Mouse (Mus musculus): ENCODE results near the gene 5330417H12Rik.

The 5330417H12Rik gene

DNA sequence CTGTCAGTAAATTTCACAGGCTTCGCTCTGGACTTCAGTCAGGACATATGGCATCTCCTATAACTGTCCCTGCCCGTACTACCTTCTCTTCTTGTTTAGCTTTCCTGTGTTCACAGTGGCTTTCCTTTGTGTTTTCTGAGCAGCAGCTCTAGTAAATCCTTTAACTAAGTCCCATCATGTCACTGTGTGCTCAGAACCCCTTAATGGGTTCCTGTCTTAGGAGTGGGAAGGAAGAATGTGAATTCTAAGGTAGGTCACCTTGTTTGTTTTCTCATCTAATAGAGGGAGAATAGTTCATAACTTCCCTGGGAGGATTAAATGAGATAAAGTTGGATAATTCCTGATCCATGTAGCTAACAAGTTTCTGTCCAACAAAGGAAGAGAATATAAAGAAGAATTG is at the start of gene 5330417H12Rik:
5330417H12Rik (minus strand) TSS at position 101 of the 400 bp plus-strand sequence.
- no peak for DNase-seq (ENCODE audit: extremely low spot score, low read depth, low spot score)

DNA sequence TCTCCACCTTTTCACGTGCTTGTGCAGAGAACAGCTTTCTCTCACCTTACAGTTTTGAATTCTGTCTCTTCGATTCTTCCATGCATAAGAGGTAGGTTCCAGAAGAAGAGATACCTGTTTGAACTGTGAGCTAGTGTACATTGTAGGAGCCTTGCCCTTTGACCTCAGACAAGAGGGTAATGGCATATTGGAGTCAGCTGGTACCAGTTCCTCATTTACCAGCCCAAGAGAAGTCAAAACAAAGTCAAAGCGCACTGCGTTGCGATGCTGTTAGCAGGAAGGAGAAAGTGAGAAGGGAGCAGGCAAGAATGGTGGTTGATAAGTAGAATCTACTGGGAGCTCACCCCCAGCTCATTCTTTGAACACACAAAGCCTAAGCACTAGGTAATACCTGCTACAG is 43.6 kb upstream of the 5330417H12Rik start:
- no peak for DNase-seq (ENCODE audit: extremely low spot score, low read depth, low spot score)

DNA sequence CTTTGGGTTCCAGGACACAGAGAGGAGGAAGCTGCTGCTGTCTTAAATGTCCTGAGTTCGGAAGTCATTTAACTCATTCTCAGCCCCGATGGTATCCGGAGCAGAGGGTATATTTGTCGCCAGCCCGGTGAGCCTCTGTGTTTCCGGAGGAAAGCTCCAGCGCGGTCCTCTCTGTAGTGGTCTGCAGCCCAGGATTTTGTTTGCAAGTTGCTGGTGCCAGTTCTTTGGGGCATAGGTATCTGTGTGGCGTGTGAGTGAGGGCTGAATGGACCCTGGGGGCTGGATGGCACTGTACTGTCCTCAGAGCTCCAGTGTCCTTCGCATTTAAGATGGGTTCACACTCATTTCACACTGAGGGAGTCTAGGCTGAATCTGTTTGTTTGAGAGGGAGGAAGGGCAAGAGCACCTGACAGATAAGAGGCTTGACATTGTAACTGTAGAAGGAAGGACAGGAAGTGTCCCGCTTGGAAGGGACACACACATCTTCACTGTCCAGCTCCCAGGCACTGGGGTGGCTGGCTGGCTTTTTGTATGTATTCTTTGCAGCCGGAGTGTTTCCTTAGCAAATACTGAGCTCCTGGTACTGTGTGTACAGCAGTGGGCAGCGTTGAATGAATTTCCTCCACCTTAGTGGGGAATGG is 41.4 kb upstream of the 5330417H12Rik start:
- DNase-seq (ENCODE audit: extremely low spot score, low read depth, low spot score) = no peak

DNA sequence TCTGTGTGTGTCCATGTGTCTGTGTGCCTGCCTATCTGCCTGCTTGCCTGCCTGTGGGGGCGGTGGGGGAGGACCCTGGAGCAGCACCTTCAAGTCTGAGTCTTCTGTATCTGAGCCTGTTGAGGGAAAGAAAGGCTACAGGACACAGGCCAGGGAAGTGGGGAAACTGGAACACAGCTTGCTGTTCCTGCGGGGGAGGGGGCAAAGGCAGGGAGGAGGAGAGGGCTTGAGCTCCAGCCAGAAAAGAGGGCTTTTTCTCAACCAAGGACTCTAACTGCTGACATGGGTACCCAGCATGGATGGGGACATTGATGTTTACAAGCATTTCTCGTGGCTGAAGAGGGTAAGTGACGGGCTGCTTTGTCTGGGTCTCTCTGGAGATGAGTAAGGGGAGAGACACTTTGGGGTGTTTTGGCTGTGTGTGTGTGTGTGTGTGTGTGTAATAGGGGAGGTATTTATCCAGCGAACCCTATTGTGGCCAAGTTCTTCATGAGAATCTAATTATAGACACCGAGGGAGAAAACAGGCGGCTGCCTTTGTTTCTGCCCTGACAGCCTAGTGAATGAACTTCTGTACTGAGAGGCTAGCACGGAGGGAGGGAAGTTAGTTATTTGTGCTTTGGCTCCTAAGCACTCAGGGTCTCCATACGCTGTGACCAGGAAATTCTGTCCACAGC is 40.8 kb upstream of the 5330417H12Rik start:
- peak; percentile 12 for DNase-seq (ENCODE audit: extremely low spot score, low read depth, low spot score)

DNA sequence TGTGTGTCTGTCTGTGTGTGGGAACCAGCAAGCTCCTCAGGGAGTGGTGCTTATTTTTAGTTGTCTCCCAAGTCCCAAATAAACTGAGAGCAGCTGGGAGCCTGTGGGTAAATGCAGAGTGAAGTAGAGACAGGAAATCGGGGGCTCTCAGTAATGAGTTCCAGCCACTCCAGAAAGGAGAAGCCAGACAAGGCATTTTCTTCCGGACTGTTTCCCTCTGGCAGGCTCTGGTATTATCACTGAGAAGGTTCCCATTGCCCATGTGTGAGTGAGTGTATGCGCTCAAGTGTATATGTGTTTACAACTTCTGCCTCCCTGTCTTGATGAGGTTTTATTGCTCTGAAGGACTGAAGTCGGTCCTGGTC is 40.2 kb upstream of the 5330417H12Rik start:
- peak; percentile 63 for DNase-seq (ENCODE audit: extremely low spot score, low read depth, low spot score)

DNA sequence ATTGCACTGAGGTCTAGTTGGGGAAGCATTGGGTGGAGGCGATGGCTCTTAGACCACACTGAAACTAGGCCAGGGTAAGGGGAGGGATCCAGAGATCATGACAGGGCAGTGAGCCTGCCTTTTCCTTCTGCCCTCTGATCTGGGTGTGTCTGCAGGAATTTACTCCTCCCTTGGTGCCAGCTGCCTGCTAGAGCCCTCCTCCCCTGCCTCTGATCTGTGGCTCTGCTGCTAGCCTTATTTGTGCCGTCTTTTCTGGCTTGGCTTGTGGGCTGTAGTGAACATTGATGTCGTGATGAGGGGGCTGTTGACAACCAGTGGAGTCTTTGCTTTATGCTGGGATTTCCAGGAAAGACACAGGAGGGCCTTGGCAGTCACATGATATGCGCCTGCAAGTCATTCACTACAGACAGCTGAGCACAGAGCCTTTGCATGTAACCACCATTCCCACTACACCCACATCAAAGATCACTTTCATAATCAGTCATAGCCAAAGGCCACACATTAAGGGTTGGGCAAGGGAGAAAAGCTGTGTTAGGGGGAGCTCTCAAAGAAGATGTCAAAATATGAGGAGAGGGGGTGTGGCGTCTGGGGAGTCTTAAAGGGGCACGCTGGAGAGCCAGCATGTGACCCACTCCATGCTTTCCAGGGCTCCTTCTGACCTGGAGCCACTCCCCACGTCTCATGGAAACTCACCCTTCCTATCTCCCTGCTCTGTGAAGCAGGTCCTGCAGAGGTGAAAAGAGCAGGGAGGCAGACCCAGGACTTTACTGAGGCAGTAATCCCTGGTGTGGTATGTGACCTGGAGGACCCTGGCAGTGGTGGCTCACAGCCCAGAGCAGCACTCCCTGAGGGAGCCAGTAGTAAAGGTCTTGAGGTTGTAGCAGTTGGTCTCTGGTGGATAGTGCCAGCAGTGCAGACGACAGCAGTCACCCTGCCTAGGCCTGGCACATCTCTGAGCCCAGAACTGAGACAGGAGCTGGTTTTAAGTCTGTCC is 39.4 kb upstream of the 5330417H12Rik start:
- DNase-seq (ENCODE audit: extremely low spot score, low read depth, low spot score) = peak; percentile 22

DNA sequence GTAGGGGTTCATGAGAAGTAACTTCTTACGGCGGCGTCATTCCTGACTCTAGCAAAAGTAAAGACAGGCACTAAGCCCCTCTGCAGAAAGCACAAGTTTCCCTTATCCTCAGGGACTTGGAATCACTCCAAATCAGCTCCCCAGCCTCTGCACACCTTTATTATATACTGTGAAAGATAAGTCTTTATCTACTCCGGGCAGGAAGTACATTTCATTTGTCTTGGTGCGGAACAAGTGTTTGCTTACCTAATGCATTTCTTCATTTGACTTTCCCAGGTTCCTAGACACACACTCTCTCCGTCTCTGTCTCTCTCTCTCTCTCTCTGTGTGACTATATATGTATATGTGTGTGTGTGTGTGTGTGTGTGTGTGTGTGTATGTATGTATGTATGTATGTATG is 38.7 kb upstream of the 5330417H12Rik start:
- no peak for DNase-seq (ENCODE audit: extremely low spot score, low read depth, low spot score)

GRCm38 (mm10) chr7:107661843-107662281 is 36.9 kb upstream of the 5330417H12Rik start:
- DNase-seq (ENCODE audit: extremely low spot score, low read depth, low spot score) = no peak

- DNase-seq (ENCODE audit: extremely low spot score, low read depth, low spot score) = peak; percentile 86
Observed at GRCm38 (mm10) chr7:107661189-107661842, 36.4 kb upstream of the 5330417H12Rik start.

GRCm38 (mm10) chr7:107659186-107659918 is 34.4 kb upstream of the 5330417H12Rik start:
- no peak for DNase-seq (ENCODE audit: extremely low spot score, low read depth, low spot score)

- no peak for DNase-seq (ENCODE audit: extremely low spot score, low read depth, low spot score)
Observed at GRCm38 (mm10) chr7:107656451-107656850, 31.5 kb upstream of the 5330417H12Rik start.

DNA sequence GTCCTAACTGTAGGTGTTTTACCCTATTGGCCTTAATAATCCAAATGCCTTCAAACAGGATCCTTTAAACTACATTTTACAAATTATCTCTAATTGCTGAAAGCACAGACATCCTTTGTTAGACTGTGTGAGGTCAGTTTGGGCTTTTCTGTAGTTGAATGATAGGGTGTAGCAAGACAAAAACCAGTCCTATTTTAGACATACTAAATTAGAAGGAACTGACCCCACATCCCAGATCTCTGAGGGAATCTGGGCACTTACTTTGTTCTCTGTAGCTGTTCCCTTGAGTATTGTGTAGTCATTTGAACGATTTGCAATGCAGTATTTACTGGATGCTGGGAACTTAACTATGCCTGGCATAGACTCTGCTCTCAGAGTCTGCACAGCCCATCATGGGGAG is 26.9 kb upstream of the 5330417H12Rik start:
- peak; percentile 33 for DNase-seq (ENCODE audit: extremely low spot score, low read depth, low spot score)

DNA sequence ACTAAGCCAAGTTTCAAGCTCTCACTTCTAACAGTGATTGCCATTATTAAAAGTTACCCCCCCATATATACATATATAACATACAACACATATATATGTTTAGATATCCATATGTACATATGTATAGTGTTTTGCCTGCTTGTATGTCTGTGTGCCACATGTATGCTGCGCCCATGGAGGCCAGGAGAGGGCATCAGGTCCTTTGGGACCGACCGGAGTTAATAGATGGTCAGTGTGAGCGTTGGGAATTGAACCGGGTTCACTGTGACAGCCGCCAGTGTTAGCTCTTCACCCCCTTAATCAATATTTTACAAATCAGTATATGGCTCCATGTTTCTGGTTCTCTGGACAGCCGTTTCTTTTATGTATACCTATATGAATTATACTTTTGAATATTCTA is 25.0 kb upstream of the 5330417H12Rik start:
- DNase-seq (ENCODE audit: extremely low spot score, low read depth, low spot score) = no peak

DNA sequence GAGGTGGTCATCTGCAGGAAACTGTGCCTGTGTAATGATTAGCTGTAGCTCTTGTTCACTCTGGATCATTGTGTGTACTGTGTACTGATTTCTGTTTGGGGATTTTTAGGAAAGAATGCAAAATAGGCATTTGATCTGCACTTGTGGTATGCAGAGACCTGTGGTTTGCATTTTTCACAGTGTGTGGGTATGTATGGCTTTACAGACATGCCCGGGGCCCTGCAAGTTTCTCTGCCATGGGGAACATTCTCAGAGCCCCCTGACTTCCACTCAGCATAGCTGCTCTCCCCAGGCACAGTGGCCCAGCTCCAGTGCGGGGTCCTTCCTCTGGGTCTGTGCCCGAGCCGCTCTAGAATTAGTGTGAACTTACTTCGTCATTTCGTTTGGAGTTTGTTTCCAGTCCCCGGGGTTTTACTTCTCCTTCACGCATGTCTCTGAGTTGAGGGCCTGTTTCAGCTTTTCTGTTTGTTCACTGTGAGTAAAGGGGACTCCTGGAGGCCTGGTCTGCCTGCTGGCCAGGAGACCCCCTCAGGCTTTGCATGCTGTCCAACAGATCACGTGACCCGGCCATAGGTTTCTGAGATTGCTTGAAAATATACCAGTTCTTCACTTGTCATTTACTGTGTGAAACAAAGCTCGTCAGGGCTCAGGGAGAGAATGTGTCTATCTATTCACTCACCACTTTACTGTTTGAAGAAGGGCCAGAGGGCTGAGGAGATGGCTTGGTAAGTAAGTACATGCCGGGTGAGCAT is 24.2 kb upstream of the 5330417H12Rik start:
- no peak for DNase-seq (ENCODE audit: extremely low spot score, low read depth, low spot score)

- DNase-seq (ENCODE audit: extremely low spot score, low read depth, low spot score) = no peak
Observed at GRCm38 (mm10) chr7:107644987-107645386, 20.0 kb upstream of the 5330417H12Rik start.

DNA sequence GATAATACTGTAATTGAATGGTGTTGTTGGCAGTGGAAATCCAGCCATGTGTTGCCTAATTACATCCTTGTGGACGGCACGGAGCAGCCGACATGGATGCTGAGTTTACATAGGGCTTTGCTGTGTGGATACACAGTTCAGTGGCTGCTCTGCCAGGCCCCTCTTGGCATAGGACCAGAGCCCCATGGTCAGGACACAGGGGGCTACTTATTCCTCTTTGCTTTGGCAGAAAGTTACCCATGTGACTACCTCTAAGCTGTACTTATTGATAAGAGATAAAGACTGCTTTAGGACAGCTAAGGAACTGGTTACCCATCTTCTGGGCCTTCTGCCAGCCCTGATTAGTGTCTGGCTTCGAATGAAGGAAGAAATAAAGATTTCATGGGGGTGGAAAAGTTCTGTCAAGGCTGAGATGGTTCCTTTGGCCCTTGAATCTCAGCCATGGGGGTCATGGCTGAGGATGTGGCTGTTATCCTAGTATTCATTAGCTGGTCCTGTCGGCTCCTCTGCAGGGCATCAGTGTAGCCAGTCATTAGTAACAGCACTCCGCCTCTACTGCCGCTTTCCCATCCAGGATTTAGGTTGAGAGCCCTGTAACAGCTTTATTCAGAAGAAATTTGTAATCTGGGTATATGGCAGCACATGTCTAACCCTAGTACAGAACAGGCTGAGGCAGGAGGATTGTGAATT is 17.8 kb upstream of the 5330417H12Rik start:
- no peak for DNase-seq (ENCODE audit: extremely low spot score, low read depth, low spot score)

DNA sequence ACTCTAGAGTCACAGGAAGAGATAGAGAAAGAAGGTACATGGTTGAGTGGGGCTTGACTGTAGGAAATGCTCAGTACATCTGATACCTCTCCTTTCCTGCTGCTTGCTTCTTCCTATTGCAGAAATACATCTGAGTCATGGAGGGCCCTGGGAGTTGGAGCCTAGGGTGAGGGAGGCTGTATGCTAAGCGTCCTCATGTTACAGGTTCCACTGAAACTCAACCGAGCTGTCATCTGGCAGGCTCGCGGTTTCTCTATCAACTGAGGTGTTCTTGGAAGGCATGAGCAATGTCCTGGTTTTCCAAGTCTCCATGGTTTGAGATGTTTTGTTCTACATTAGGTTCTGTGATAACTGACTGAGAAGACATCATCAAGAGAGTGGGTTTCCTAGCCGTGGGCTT is 13.1 kb upstream of the 5330417H12Rik start:
- no peak for DNase-seq (ENCODE audit: extremely low spot score, low read depth, low spot score)

DNA sequence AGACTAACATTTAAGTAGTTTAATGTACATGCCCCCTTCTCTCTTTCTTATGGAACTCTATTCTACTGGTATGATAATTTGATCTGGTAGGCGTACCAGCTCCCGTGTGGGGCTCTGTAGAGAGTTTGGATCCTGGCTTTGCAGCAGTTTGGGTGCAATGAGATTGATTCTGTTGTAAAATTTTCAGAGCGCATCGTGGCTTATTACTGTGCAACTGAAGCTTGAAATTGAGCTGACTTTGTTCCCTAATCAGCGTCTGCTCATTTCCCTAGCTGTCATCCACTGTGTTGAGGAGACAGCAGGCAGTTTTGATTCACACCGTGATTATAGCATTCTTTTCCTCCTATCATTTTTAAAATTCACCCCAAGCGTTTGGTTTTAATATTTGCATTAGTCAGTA is 12.4 kb upstream of the 5330417H12Rik start:
- DNase-seq (ENCODE audit: extremely low spot score, low read depth, low spot score) = no peak

GRCm38 (mm10) chr7:107633201-107633600 is 8.2 kb upstream of the 5330417H12Rik start:
- DNase-seq (ENCODE audit: extremely low spot score, low read depth, low spot score) = no peak

Measured in hindlimb bud, embryonic 11.5 days (tissue).